Mouse (Mus musculus): ENCODE results near the gene Nags. TPM values are rescaled to one million over a fixed set of nuclear protein-coding genes. Genes with fewer than 3 reads are reported as not detected.

Gene Nags
- not detected in 2 replicates for polyA plus RNA-seq (2011; ENCODE audit: insufficient read depth, insufficient read length, low replicate concordance, missing spikeins)

GRCm38 (mm10) chr11:102145471-102146001, at the start of gene Nags:
TSS of gene Nags (plus strand) at chr11:102145513.
- Histone ChIP-seq H3K27ac (ENCODE audit: control insufficient read depth, insufficient read depth, low read depth, low read length, poor library complexity) (no peak within 1 kb of the TSS; the same call in 1 of the 2 replicates), H3K4me1 (ENCODE audit: control insufficient read depth, insufficient read depth, low read length) (peaks cover 1% of the 10 kb centered on the region; the same call in 1 of the 2 replicates), H3K4me3 (replicated peaks; ENCODE audit: control insufficient read depth, low read depth, low read length) (peak within 1 kb of the TSS; percentile 44)
- no peak for TF ChIP-seq CTCF (IDR thresholded peaks at IDR 0.05; ENCODE audit: control insufficient read depth, insufficient read depth, low read length)
- no peak for TF ChIP-seq POLR2A (IDR thresholded peaks at IDR 0.05; ENCODE audit: borderline replicate concordance, control insufficient read depth, low read depth, low read length)
- WGBS: 3% methylated on average over 50 of the region's 50 CpGs

GRCm38 (mm10) chr11:102095676-102096075, 49.6 kb upstream of the Nags start:
- no peak overlapping the region for H3K4me3 ChIP-seq (replicated peaks; ENCODE audit: control insufficient read depth, low read depth, low read length)
- WGBS: 86% methylated on average over 3 of the region's 3 CpGs
- H3K4me1 ChIP-seq (ENCODE audit: control insufficient read depth, insufficient read depth, low read length): no peaks in the 10 kb centered on the region
- H3K27ac ChIP-seq (ENCODE audit: control insufficient read depth, insufficient read depth, low read depth, low read length, poor library complexity): no peak overlapping the region
- no peak for TF ChIP-seq CTCF (IDR thresholded peaks at IDR 0.05; ENCODE audit: control insufficient read depth, insufficient read depth, low read length)
- no peak for TF ChIP-seq POLR2A (IDR thresholded peaks at IDR 0.05; ENCODE audit: borderline replicate concordance, control insufficient read depth, low read depth, low read length)

DNA sequence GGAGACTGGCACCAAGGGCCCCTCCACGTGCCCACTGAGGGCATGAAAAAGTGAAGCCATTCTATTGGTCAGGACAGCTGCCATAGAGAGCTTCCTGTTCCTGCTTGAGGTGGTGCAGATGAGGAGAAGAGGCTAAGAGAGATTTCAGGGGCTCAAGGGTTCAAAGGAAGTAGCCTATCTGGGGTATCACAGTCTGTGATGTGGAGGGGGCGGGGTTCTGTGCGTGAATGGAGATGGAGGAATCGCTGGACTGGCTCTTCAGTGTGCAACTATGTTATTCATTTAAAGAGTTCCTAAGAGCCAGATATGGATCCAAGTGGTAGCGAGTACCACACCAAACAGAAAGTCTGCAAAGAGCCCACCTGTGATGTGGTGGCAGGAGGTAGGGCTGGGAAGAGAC, 48.9 kb upstream of the Nags start:
- TF ChIP-seq POLR2A (IDR thresholded peaks at IDR 0.05; ENCODE audit: borderline replicate concordance, control insufficient read depth, low read depth, low read length): no peak
- no peak for TF ChIP-seq CTCF (IDR thresholded peaks at IDR 0.05; ENCODE audit: control insufficient read depth, insufficient read depth, low read length)
- no peak overlapping the region for H3K4me3 ChIP-seq (replicated peaks; ENCODE audit: control insufficient read depth, low read depth, low read length)
- 45% methylated on average over 5 of the region's 5 CpGs for WGBS
- H3K4me1 ChIP-seq (ENCODE audit: control insufficient read depth, insufficient read depth, low read length): no peaks in the 10 kb centered on the region
- no peak overlapping the region for H3K27ac ChIP-seq (ENCODE audit: control insufficient read depth, insufficient read depth, low read depth, low read length, poor library complexity)

- H3K4me3 ChIP-seq (replicated peaks; ENCODE audit: control insufficient read depth, low read depth, low read length): no peak overlapping the region
- no peak overlapping the region for H3K27ac ChIP-seq (ENCODE audit: control insufficient read depth, insufficient read depth, low read depth, low read length, poor library complexity)
- no peak for TF ChIP-seq POLR2A (IDR thresholded peaks at IDR 0.05; ENCODE audit: borderline replicate concordance, control insufficient read depth, low read depth, low read length)
- TF ChIP-seq CTCF (IDR thresholded peaks at IDR 0.05; ENCODE audit: control insufficient read depth, insufficient read depth, low read length): peak; percentile 24; the same call in 1 of the 2 replicates
- H3K4me1 ChIP-seq (ENCODE audit: control insufficient read depth, insufficient read depth, low read length): no peaks in the 10 kb centered on the region
- WGBS: 2% methylated on average over 18 of the region's 18 CpGs
These were observed 48.4 kb upstream of the Nags start for GRCm38 (mm10) chr11:102096887-102097391.

- Histone ChIP-seq H3K4me3 (replicated peaks; ENCODE audit: control insufficient read depth, low read depth, low read length) (no peak within 1 kb of the TSS), H3K4me1 (ENCODE audit: control insufficient read depth, insufficient read depth, low read length) (no peaks in the 10 kb centered on the region), H3K27ac (ENCODE audit: control insufficient read depth, insufficient read depth, low read depth, low read length, poor library complexity) (no peak within 1 kb of the TSS)
- TF ChIP-seq POLR2A (IDR thresholded peaks at IDR 0.05; ENCODE audit: borderline replicate concordance, control insufficient read depth, low read depth, low read length) (no peak), CTCF (IDR thresholded peaks at IDR 0.05; ENCODE audit: control insufficient read depth, insufficient read depth, low read length) (no peak)
- WGBS: 53% methylated on average over 4 of the region's 4 CpGs
These were observed 44.1 kb upstream of the Nags start, which contains the start of gene Ppy for GRCm38 (mm10) chr11:102101219-102101618. TSS of gene Ppy (minus strand) at chr11:102101319.

DNA sequence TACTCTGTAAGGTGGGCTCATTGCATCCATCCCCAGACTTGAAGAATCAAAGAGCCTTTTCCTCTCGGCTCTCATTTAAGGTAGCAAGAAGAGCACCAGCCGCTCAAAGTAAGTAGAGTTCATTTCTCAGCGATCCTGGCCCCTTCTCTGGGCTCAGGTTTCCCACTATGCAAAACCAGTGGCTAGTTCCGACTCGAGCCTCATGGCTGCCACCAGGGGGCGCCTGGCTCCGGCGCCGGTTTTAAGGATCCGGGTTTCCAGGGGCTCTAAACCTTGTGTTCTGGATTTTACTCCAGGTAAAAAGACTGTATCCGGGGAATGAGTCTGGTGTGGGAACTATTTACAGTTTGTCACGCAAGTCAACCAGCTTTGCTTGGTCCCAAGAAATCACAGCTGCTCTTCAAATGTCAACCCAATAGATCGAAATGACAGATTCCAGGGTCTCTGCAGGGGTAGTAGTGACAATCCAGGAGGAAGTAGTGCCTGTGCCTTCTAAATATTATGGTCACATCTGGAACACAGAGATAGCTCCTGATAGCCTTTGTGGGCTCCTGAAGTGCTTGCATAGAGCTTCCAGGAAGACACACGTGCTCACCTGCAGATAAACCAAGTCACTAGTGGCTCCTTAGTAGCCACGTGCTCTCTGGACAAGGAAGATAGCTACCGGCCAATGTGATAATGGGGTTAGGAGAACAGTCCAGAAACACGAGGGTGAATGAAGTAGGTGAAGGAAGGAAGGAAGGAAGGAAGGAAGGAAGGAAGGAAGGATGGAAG, 42.6 kb upstream of the Nags start:
- Histone ChIP-seq H3K27ac (ENCODE audit: control insufficient read depth, insufficient read depth, low read depth, low read length, poor library complexity) (no peak overlapping the region), H3K4me3 (replicated peaks; ENCODE audit: control insufficient read depth, low read depth, low read length) (no peak overlapping the region), H3K4me1 (ENCODE audit: control insufficient read depth, insufficient read depth, low read length) (no peaks in the 10 kb centered on the region)
- 10% methylated on average over 17 of the region's 17 CpGs for WGBS
- TF ChIP-seq CTCF (IDR thresholded peaks at IDR 0.05; ENCODE audit: control insufficient read depth, insufficient read depth, low read length) (peak; percentile 69), POLR2A (IDR thresholded peaks at IDR 0.05; ENCODE audit: borderline replicate concordance, control insufficient read depth, low read depth, low read length) (no peak)

DNA sequence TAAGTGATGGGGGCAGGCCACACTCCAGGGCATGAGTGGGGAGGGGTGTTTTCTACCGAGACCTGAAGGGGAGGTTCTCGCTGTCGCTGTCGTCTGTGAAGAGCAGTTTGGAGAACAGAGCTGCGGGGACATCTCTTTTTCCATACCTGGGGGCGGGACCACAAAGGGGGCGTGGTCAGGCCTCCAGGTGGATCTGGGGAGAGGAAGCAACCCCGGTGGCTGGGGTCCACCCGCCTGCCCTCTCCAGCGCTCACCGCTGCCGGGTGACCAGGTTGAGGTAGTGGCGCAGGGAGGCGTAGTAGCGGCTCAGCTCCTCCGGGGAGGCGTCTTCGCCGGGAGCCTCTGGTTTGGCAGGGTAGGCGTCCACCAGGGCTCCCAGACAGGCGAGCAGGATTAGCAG, 38.4 kb upstream of the Nags start:
- 3% methylated on average over 21 of the region's 21 CpGs for WGBS
- Histone ChIP-seq H3K27ac (ENCODE audit: control insufficient read depth, insufficient read depth, low read depth, low read length, poor library complexity) (no peak overlapping the region), H3K4me3 (replicated peaks; ENCODE audit: control insufficient read depth, low read depth, low read length) (no peak overlapping the region), H3K4me1 (ENCODE audit: control insufficient read depth, insufficient read depth, low read length) (no peaks in the 10 kb centered on the region)
- TF ChIP-seq POLR2A (IDR thresholded peaks at IDR 0.05; ENCODE audit: borderline replicate concordance, control insufficient read depth, low read depth, low read length) (no peak), CTCF (IDR thresholded peaks at IDR 0.05; ENCODE audit: control insufficient read depth, insufficient read depth, low read length) (no peak)

GRCm38 (mm10) chr11:102107732-102108131, 37.6 kb upstream of the Nags start, which contains the start of gene Pyy:
TSS of gene Pyy (minus strand) at chr11:102107832.
- TF ChIP-seq POLR2A (IDR thresholded peaks at IDR 0.05; ENCODE audit: borderline replicate concordance, control insufficient read depth, low read depth, low read length) (no peak), CTCF (IDR thresholded peaks at IDR 0.05; ENCODE audit: control insufficient read depth, insufficient read depth, low read length) (no peak)
- H3K4me1 ChIP-seq (ENCODE audit: control insufficient read depth, insufficient read depth, low read length): no peaks in the 10 kb centered on the region
- H3K4me3 ChIP-seq (replicated peaks; ENCODE audit: control insufficient read depth, low read depth, low read length): no peak within 1 kb of the TSS
- 23% methylated on average over 9 of the region's 9 CpGs for WGBS
- H3K27ac ChIP-seq (ENCODE audit: control insufficient read depth, insufficient read depth, low read depth, low read length, poor library complexity): no peak within 1 kb of the TSS

Measured in bone marrow, adult 2 months (tissue).